Mouse (Mus musculus) intestine, embryonic 14.5 days (tissue): ENCODE measurements at regions not wholly inside any gene's neighbourhood (a gene's known extent, or its start where the extent isn't known, plus 50 kb on each side); places are given as distances from the start of the nearest gene placed in this dataset.

Experiments
- ATAC-seq: fragments of 200-750 bp; cut with Nextera tagmentation; replicated peaks from 2 replicates; pipeline ENCODE4 v1.8.0; 2017; ENCODE audit warnings: low read depth, moderate number of reproducible peaks, moderate TSS enrichment, moderate library complexity; ENCODE audit not compliant: low FRiP score, low TSS enrichment
- DNase-seq: peaks from one replicate; pipeline ENCODE4 v3.0.0-alpha.2; 2018; ENCODE audit warnings: low spot score
- H3K27ac ChIP-seq: fragments of 300-500 bp; sonication (generic); 2 replicates; pipeline ENCODE4 v1.5.1; 2014; ENCODE audit warnings: low read depth, mild to moderate bottlenecking, control low read depth
- H3K27me3 ChIP-seq: fragments of 300-500 bp; sonication (generic); replicated peaks from 2 replicates; pipeline ENCODE4 v1.6.1; 2014; ENCODE audit warnings: low read length, control low read depth; ENCODE audit not compliant: control insufficient read depth, insufficient read depth
- H3K36me3 ChIP-seq: fragments of 300-500 bp; sonication (generic); 2 replicates; pipeline ENCODE4 v1.6.1; 2014; ENCODE audit warnings: low read length, control low read depth; ENCODE audit not compliant: control insufficient read depth, insufficient read depth
- H3K4me1 ChIP-seq: fragments of 300-500 bp; sonication (generic); replicated peaks from 2 replicates; pipeline ENCODE4 v1.6.1; 2014; ENCODE audit warnings: low read length, control low read depth, mixed read lengths; ENCODE audit not compliant: control insufficient read depth, insufficient read depth
- H3K4me2 ChIP-seq: fragments of 300-500 bp; sonication (generic); 2 replicates; pipeline ENCODE4 v1.6.1; 2014; ENCODE audit warnings: low read length
- H3K4me3 ChIP-seq: fragments of 300-500 bp; sonication (generic); 2 replicates; pipeline ENCODE4 v1.5.1; 2014; ENCODE audit warnings: low read depth, low read length, control low read depth, mixed read lengths
- H3K9ac ChIP-seq: fragments of 300-500 bp; sonication (generic); 2 replicates; pipeline ENCODE4 v1.6.1; 2014; ENCODE audit warnings: mild to moderate bottlenecking, low read length
- H3K9me3 ChIP-seq: fragments of 300-500 bp; sonication (generic); 2 replicates; pipeline ENCODE4 v1.6.1; 2016; ENCODE audit warnings: low read length, control low read depth; ENCODE audit not compliant: control insufficient read depth
- WGBS: fragments of 180-500 bp; shearing (Covaris S2); extraction: QIAGEN DNeasy Blood & Tissue Kit; methylation state at CpG from one replicate; pipeline ENCODE4 v1.1.7; 2014; 5-methylcytosine and 5-hydroxymethylcytosine counted together

DNA sequence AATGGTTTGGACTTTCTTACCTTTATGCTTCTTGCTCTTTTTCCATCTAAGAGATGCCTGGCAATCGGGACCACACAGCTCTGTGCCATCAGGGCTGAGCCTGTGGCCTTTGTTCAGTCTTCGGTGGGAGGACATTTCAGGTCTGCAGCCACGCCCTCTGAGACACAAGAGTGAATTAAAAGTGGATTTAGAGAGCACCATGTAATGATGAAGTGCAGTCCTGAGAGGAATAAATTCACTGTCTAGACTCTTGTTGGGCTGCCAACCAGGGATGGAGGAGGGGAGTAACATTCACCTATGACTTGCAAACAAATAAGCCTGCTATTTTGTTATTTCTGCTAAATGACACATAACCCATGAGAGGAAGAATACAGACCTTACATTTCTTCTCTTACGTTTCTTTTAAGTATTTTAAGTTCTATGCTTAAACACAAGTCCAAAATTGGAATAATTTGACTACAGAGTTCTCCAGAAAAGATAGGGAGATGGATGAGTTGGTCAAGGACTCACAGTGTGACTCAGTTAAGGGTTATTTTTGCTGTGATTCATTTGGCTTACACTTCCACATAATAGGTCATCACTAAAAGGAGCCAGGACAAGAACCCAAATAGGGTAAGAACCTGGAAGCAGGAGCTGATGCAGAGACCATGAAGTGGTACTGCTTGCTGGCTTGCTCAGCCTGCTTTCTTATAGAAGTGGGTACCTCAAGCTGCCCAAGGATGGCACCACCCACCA, 484.3 kb downstream of the Nuf2 start:
- ATAC-seq: no peak
- 82% methylated on average over 4 of the region's 4 CpGs for WGBS
- Histone ChIP-seq H3K27ac (no peak overlapping the region), H3K27me3 (no peaks in the 10 kb centered on the region), H3K9ac (no peak overlapping the region), H3K9me3 (no peaks in the 10 kb centered on the region), H3K36me3 (no peaks in the 10 kb centered on the region), H3K4me3 (no peak overlapping the region), H3K4me2 (no peak overlapping the region), H3K4me1 (no peaks in the 10 kb centered on the region; the same call in 1 of the 2 replicates)
- DNase-seq: no peak

DNA sequence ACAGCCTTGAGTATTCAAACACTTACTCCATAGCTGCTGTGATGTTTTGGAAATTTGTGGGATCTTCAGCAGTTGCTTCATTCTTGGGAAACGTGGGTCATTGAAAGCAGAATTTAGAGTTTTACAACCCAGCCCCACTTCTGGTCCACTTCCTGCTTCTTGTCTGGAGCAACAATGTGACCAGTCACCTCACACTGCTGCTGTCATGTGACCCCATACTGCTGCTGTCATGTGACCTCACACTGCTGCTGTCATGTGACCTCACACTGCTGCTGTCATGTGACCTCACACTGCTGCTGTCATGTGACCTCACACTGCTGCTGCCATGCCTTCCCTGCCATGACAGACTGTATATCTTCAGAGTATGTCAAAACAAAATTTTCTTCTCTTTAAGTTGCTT, 497.7 kb downstream of the Nuf2 start:
- WGBS: 63% methylated on average over 1 of the region's 1 CpGs
- Histone ChIP-seq H3K4me2 (no peak overlapping the region), H3K27me3 (no peaks in the 10 kb centered on the region), H3K27ac (no peak overlapping the region), H3K4me3 (no peak overlapping the region), H3K36me3 (no peaks in the 10 kb centered on the region), H3K9ac (no peak overlapping the region), H3K4me1 (no peaks in the 10 kb centered on the region), H3K9me3 (no peaks in the 10 kb centered on the region)
- no peak for ATAC-seq
- DNase-seq: no peak

DNA sequence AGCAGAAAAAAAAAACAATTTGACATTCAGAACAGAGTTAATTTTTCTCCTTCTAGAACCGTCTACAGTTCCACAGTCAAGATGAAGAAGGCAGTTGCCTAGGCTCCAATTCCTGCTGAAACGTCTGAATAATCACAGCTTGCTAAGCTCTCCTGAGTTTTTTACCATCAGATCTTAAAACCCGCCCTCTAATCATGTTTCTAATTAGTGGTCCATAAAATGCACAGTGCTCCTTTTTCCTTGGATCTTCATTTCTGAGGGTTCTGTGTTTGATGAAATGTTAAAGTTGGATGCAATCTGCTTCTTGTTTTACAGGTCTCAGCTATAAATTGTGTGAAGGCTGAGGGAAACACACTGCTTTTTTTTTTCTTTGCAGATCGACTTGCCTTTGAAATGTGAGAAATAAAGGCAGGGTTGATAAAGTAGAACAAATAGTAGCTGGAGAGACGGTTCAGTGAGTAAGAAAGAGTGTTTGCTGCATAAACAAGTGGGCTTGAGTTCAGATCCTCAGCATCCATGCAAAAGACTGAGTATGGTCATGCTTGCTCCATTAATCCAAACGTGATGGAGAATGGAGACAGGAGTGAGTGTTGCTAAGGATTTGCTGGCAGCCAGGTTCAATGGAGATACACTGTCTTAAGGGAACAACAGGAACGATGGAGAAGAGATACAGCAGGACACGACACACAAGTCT, 499.3 kb downstream of the Nuf2 start:
- ATAC-seq: no peak
- 60% methylated on average over 8 of the region's 8 CpGs for WGBS
- Histone ChIP-seq H3K4me3 (no peak overlapping the region), H3K27ac (no peak overlapping the region), H3K4me2 (no peak overlapping the region), H3K27me3 (no peaks in the 10 kb centered on the region), H3K9me3 (no peaks in the 10 kb centered on the region), H3K9ac (no peak overlapping the region), H3K36me3 (no peaks in the 10 kb centered on the region), H3K4me1 (no peaks in the 10 kb centered on the region)
- no peak for DNase-seq

DNA sequence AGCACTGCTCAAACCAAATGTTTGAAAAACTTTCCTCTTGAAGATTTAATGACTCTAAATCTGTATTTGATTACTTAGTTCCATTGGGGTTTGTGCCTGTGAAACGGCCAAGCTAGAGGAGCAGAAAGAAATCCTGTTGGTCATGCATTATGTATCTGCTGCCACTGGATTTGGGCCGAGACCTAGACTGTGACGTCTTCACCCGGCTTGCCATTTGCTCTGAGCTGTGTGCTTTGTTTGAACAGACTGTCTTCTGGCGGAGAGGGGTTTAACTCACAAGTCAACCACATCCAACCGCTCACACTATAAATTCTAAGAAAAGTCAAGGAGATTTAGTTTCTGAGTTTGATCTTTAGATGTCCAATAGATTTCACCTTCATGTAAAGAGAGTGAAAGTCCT, 503.6 kb downstream of the Nuf2 start:
- Histone ChIP-seq H3K36me3 (no peaks in the 10 kb centered on the region), H3K4me3 (no peak overlapping the region), H3K9ac (no peak overlapping the region), H3K27ac (no peak overlapping the region), H3K4me1 (no peaks in the 10 kb centered on the region), H3K27me3 (no peaks in the 10 kb centered on the region), H3K4me2 (no peak overlapping the region), H3K9me3 (no peaks in the 10 kb centered on the region)
- WGBS: 73% methylated on average over 6 of the region's 6 CpGs
- DNase-seq: no peak
- no peak for ATAC-seq

DNA sequence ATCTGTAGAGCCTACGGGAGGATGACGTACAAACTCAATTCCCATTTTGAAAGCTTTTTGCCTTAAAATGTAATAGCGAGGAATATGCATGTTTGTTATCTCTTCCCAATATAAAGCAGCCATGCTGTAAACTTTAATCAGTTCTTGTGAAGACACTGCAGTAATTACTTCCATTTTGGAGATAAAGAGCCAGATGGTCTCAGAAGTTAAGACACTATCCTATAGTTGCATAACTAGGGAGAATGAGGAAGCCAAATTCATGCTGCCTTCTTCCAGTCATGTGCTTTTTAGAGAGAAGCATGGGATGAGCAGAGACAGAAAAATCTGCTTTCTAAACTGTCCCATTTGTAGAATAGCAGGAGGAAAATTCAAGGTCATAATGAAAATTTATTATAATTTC, 504.0 kb downstream of the Nuf2 start:
- no peak overlapping the region for H3K9ac ChIP-seq
- H3K27me3 ChIP-seq: no peaks in the 10 kb centered on the region
- H3K36me3 ChIP-seq: no peaks in the 10 kb centered on the region
- DNase-seq: no peak
- no peak overlapping the region for H3K4me3 ChIP-seq
- no peaks in the 10 kb centered on the region for H3K4me1 ChIP-seq
- no peak overlapping the region for H3K4me2 ChIP-seq
- no peak overlapping the region for H3K27ac ChIP-seq
- no peak for ATAC-seq
- WGBS: 91% methylated on average over 3 of the region's 3 CpGs
- no peaks in the 10 kb centered on the region for H3K9me3 ChIP-seq

DNA sequence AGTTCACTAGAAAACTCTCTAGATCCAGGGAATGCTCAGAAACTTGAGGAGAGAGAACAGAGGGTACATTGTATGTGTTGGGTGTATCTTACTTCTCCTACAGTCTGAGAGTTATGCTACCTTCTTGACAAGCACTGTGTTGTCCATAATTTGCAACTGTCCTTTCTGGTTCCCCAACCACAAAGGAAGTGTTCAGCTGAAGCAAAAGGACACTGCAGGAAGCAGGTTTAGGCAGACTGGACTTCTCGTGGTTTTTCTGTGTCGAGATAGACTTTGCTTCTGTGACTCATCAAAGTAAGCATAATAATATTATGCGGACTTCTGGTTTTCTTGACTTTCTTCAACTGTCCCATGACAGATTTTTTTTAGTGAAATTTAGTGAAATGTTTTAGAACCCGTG, 506.7 kb downstream of the Nuf2 start:
- 68% methylated on average over 4 of the region's 4 CpGs for WGBS
- no peaks in the 10 kb centered on the region for H3K4me1 ChIP-seq

DNA sequence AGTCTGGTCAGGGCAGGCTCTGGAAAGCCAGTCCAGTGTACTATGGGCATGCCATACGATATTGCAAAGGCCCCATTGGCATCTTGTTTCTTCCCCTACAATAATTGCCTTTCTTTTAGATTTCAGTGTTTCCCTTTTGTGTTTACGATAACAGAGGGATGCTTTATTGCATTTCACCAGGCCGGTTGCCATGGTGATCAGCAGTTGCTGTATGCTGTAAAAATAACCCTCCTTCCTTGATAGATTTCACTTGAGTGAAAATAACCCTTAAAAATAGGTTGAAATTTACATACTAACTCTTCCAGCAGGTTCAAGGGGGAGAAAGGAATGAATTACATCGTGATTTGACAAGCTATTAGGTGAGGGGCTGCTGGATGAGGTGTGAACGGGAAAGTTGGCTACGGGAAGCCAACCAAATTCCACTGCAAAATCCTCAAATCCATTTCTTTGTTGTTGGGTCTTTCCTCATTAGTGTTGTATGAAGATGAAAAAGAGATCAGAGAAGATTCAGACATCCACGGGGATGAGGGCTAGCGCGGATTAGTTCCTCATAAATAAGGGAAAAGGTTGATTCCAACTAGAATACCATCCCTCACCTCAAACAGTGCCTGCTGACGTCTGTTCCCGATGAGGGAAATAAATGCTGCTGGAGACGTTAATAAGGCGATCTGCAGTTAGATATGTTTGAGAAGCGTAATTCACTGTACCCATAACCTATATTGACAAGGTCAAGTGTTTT, 539.6 kb downstream of the Nuf2 start:
- ATAC-seq: no peak
- no peak for DNase-seq
- 73% methylated on average over 14 of the region's 14 CpGs for WGBS
- no peaks in the 10 kb centered on the region for H3K36me3 ChIP-seq
- H3K9me3 ChIP-seq: no peaks in the 10 kb centered on the region
- no peak overlapping the region for H3K27ac ChIP-seq
- no peaks in the 10 kb centered on the region for H3K27me3 ChIP-seq
- no peak overlapping the region for H3K4me2 ChIP-seq
- H3K4me3 ChIP-seq: no peak overlapping the region
- no peak overlapping the region for H3K9ac ChIP-seq
- no peaks in the 10 kb centered on the region for H3K4me1 ChIP-seq

More for the DNA sequence above, 506.7 kb downstream of the Nuf2 start:
- Histone ChIP-seq H3K4me2 (no peak overlapping the region), H3K9me3 (no peaks in the 10 kb centered on the region), H3K36me3 (no peaks in the 10 kb centered on the region), H3K27ac (no peak overlapping the region), H3K27me3 (no peaks in the 10 kb centered on the region), H3K9ac (no peak overlapping the region), H3K4me3 (no peak overlapping the region)
- no peak for ATAC-seq
- no peak for DNase-seq

DNA sequence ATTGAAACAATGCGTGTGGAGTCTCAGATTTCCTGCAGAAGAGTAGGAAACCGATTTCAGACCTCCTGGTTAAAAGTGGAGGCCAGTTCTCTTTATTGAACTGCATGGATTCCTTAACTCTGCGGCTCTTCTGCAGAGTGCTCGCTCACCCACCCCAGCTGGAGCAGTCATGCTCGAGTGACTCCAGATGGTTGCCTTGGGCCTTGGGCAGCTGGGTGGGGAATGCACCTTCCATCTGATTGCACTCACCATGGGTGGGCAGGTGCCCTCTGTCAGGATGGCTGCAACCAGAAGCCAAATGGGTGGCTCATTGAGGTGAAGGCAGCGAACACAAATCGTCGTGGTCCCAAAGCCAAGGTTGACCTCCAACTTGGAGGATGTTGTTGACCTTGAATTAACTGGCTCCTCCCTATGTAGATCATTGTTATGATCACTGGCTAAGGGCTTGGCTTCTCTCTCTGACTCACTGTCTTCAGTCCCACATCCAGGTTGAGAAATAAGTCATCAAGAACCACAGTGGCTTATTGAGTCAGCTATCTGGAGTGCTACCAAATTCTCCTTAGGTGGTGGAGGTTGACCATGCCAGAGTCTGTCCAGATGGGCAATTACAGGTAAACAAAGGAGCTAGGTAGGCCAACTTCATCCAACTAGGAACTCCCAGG, 543.1 kb upstream of the Pbx1 start:
- ATAC-seq: no peak
- WGBS: 69% methylated on average over 8 of the region's 8 CpGs

More for the DNA sequence above, 543.1 kb upstream of the Pbx1 start:
- no peak overlapping the region for H3K9ac ChIP-seq
- no peaks in the 10 kb centered on the region for H3K27me3 ChIP-seq
- no peak overlapping the region for H3K4me2 ChIP-seq
- H3K27ac ChIP-seq: no peak overlapping the region; the same call in 1 of the 2 replicates
- no peak for DNase-seq
- H3K36me3 ChIP-seq: no peaks in the 10 kb centered on the region
- H3K9me3 ChIP-seq: no peaks in the 10 kb centered on the region
- no peak overlapping the region for H3K4me3 ChIP-seq
- H3K4me1 ChIP-seq: no peaks in the 10 kb centered on the region
